Mouse (Mus musculus) heart, postnatal 0 days (tissue): Measurements from ENCODE around the gene Asic2. TPM values are rescaled to one million over a fixed set of nuclear protein-coding genes. Genes with fewer than 3 reads are reported as not detected.

Source experiments
- ATAC-seq: fragments of 200-750 bp; cut with Nextera tagmentation; 2 replicates; pipeline ENCODE4 v1.8.0; 2017; ENCODE audit warnings: low read depth, moderate number of reproducible peaks, moderate library complexity; ENCODE audit not compliant: insufficient read depth
- DNase-seq: peaks from one replicate; pipeline ENCODE4 v3.0.0-alpha.2; 2016; ENCODE audit warnings: low spot score
- H3K27ac ChIP-seq: fragments of 300-500 bp; sonication (generic); 2 replicates; pipeline ENCODE4 v1.5.1; 2014; ENCODE audit warnings: low read depth, mild to moderate bottlenecking
- H3K27me3 ChIP-seq: fragments of 300-500 bp; sonication (generic); 2 replicates; pipeline ENCODE4 v1.6.1; 2014; ENCODE audit warnings: low read length, mixed read lengths; ENCODE audit not compliant: control insufficient read depth, insufficient read depth
- H3K36me3 ChIP-seq: fragments of 300-500 bp; sonication (generic); replicated peaks from 2 replicates; pipeline ENCODE4 v1.6.1; 2014; ENCODE audit warnings: low read length, mixed read lengths; ENCODE audit not compliant: control insufficient read depth, insufficient read depth
- H3K4me1 ChIP-seq: fragments of 300-500 bp; sonication (generic); 2 replicates; pipeline ENCODE4 v1.6.1; 2014; ENCODE audit warnings: antibody characterized with exemption; ENCODE audit not compliant: control insufficient read depth, insufficient read depth
- H3K4me2 ChIP-seq: fragments of 300-500 bp; sonication (generic); 2 replicates; pipeline ENCODE4 v1.6.1; 2014; ENCODE audit warnings: low read depth, mild to moderate bottlenecking, low read length, moderate library complexity
- H3K4me3 ChIP-seq: fragments of 300-500 bp; sonication (generic); 2 replicates; pipeline ENCODE4 v1.5.1; 2014; ENCODE audit warnings: low read depth, low read length
- H3K9ac ChIP-seq: fragments of 300-500 bp; sonication (generic); replicated peaks from 2 replicates; pipeline ENCODE4 v1.6.1; 2014; ENCODE audit warnings: low read depth, low read length, mixed read lengths
- H3K9me3 ChIP-seq: fragments of 300-500 bp; sonication (generic); replicated peaks from 2 replicates; pipeline ENCODE4 v1.6.1; 2016; ENCODE audit warnings: low read length; ENCODE audit not compliant: control insufficient read depth
- CTCF ChIP-seq: IDR thresholded peaks from 2 replicates; pipeline ENCODE4 v1.5.1; 2016; ENCODE audit warnings: antibody characterized with exemption, control low read depth, low read depth
- EP300 ChIP-seq: IDR thresholded peaks from 2 replicates; pipeline ENCODE4 v1.6.1; 2016; ENCODE audit warnings: antibody characterized with exemption, low read depth
- WGBS: fragments of 180-500 bp; shearing (Covaris S2); extraction: QIAGEN DNeasy Blood & Tissue Kit; methylation state at CpG from one replicate; pipeline ENCODE4 v1.1.7; 2014; 5-methylcytosine and 5-hydroxymethylcytosine counted together
- polyA plus RNA-seq: library from polyadenylated mRNA; unstranded; fragments of >200 nt; fragmentation: Nextera tagmentation; extraction: Ambion mirVana; gene quantifications from 2 replicates; pipeline ENCODE4 v1.2.1, GENCODE M21; 2015
- total RNA-seq: library from RNA; depleted of rRNA; stranded (reverse); fragments of >200 nt; gene quantifications from 2 replicates; pipeline ENCODE4 v1.2.3, GENCODE M21; 2014; ENCODE audit warnings: low replicate concordance

The Asic2 gene
- total and polyA plus RNA-seq, 2 experiments from 2014 or later: not detected

DNA sequence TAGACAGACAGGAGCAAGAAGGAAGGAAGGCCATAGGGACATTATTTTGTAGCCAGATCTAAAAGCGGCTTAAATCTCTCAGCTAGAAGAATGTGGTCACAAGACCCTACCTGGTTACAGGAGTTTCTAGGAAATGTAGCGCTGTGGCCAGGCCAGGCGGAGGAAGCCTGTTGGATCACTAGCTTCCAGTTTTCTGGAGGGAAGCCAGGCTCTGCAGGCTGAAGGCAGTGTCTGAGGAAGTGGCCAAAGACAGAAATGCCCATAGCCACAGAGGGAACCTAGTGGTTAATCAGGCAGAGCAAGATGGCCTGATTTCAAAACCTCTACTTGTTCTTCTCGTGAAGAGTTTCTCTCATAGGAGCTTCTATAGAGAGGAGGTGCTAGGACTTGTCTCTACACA lies 513.3 kb downstream of the Asic2 start:
- Histone ChIP-seq H3K9me3 (no peaks in the 10 kb centered on the region), H3K4me2 (no peak overlapping the region), H3K27me3 (no peaks in the 10 kb centered on the region), H3K4me1 (peaks cover under 1% of the 10 kb centered on the region; the same call in 1 of the 2 replicates), H3K36me3 (no peaks in the 10 kb centered on the region), H3K9ac (no peak overlapping the region), H3K27ac (no peak overlapping the region), H3K4me3 (no peak overlapping the region)
- DNase-seq (no peak), ATAC-seq (no peak)
- 77% methylated on average over 4 of the region's 4 CpGs for WGBS
- TF ChIP-seq CTCF (no peak), EP300 (no peak)

DNA sequence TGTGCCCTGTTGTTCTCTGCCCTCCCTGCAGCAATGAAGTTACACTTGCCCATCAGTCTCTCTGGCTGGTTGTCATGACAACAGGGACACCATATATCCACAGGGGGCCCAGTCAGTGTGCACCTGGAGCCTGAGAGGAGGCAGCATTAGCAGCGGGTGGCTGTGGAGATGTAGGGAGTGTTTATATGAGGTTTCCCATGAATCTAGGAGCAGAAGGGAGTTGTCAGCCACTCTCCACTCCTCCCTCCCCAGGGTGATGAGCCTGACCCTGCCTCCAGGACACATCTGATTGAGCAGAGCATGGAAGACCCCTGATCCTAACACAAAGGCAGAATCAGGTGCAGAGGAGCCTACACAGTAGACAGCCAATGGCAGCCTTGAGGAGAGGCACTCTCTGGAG lies 514.1 kb downstream of the Asic2 start:
- Histone ChIP-seq H3K9ac (no peak overlapping the region), H3K27me3 (no peaks in the 10 kb centered on the region), H3K27ac (no peak overlapping the region), H3K4me1 (peaks cover 9% of the 10 kb centered on the region), H3K4me3 (no peak overlapping the region), H3K9me3 (no peaks in the 10 kb centered on the region), H3K4me2 (no peak overlapping the region), H3K36me3 (no peaks in the 10 kb centered on the region)
- 44% methylated on average over 1 of the region's 1 CpGs for WGBS
- TF ChIP-seq CTCF (no peak), EP300 (no peak)
- DNase-seq (no peak), ATAC-seq (no peak)

DNA sequence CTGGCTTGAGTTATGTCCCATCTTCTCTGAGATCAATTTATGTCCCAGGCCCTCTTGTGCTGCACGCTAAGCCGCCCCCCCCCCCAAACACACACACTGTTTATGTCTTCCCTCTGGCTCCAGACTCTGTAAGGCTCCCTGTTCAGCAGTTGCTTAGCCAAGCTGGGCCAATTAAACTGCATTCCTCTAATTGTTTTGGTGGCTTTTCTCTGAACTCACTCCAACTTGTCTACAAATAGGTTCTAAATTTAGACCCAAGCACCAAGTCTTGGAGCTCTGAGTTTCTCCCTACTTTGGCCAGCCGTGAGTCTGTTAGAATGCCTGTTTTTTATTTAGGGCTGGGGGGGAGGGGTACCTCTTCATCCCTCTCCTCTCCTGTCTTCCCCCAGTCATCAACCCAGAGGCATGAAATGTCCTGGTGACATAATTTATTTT lies 519.0 kb downstream of the Asic2 start:
- no peak for TF ChIP-seq EP300
- TF ChIP-seq CTCF: no peak
- Histone ChIP-seq H3K27me3 (no peaks in the 10 kb centered on the region), H3K9me3 (no peaks in the 10 kb centered on the region), H3K4me1 (peaks cover 11% of the 10 kb centered on the region), H3K9ac (no peak overlapping the region), H3K27ac (no peak overlapping the region; the same call in 1 of the 2 replicates), H3K4me2 (no peak overlapping the region), H3K36me3 (no peaks in the 10 kb centered on the region), H3K4me3 (no peak overlapping the region)
- DNase-seq (peak; percentile 5), ATAC-seq (no peak)
- 25% methylated on average over 3 of the region's 3 CpGs for WGBS

DNA sequence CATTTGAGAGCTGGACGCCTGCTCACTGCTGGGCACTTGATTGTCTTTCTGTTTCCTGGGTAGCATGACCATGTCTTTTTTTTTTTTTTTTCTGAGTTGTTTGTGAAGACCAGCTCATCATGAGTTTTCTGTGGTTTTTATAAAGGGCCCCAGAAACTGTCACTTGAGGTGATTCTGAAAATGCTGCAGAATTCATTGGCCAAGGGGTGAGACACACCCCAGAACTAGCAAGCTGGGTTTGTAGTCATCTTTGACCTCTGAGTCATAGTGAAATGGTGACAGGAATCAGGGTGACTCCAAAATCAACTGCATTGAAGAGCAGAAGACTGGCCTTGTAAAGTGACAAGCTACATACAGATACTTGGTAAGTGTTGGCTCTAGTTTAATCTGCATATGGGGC lies 521.9 kb downstream of the Asic2 start:
- H3K4me1 ChIP-seq: peaks cover 11% of the 10 kb centered on the region
- DNase-seq: no peak
- H3K4me2 ChIP-seq: no peak overlapping the region
- no peak for ATAC-seq
- H3K9ac ChIP-seq: no peak overlapping the region
- no peaks in the 10 kb centered on the region for H3K36me3 ChIP-seq
- no peak for TF ChIP-seq CTCF
- no peaks in the 10 kb centered on the region for H3K27me3 ChIP-seq
- H3K9me3 ChIP-seq: no peaks in the 10 kb centered on the region
- H3K27ac ChIP-seq: no peak overlapping the region
- no peak overlapping the region for H3K4me3 ChIP-seq
- 86% methylated on average over 1 of the region's 1 CpGs for WGBS

DNA sequence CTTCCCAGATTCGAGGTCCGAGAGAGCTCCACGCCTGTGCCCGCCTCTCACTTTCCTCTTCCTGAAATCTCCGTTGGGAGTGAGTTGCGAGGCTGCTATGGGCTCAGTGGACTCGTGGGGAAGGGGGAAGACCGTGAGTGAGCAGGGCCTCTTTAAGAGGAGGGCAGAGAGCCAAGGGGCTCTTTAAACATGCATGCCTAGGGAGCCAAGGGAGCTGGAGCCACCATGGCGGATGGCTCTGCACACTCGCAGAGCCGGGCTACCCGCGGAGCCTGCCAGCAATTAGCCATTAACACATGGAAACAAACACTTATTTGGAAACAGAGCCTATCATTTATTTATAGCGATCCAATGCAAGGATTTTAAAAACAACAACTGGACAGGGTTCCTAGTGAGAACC lies 541.4 kb downstream of the Asic2 start:
- H3K9ac ChIP-seq: no peak overlapping the region
- no peaks in the 10 kb centered on the region for H3K27me3 ChIP-seq
- no peak overlapping the region for H3K4me2 ChIP-seq
- no peak overlapping the region for H3K27ac ChIP-seq
- WGBS: 55% methylated on average over 14 of the region's 14 CpGs
- no peaks in the 10 kb centered on the region for H3K36me3 ChIP-seq
- no peaks in the 10 kb centered on the region for H3K9me3 ChIP-seq
- DNase-seq: no peak
- no peaks in the 10 kb centered on the region for H3K4me1 ChIP-seq
- no peak overlapping the region for H3K4me3 ChIP-seq
- no peak for ATAC-seq
- TF ChIP-seq EP300 (no peak), CTCF (no peak)

DNA sequence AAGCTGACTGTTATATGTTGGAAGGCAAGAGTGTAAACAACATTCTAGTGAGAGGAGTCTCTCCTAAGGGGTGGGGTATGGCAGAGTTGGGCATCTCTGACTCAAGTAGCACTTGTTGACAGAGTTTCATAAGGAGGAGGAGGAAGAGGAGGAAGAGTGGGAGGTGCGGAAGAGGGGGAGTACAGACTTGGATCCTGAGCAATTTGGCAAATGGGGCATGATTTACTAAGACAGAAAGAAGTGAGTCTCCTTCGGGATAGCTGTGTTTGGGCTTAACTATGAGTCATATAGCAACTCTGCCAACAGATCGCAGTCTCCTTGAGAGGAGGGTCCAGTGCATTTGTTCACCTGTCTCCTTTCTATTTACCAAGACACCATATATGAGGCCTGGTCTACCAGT lies 549.1 kb downstream of the Asic2 start:
- H3K4me2 ChIP-seq: no peak overlapping the region
- TF ChIP-seq CTCF (no peak), EP300 (no peak)
- 71% methylated on average over 3 of the region's 3 CpGs for WGBS
- H3K27me3 ChIP-seq: no peaks in the 10 kb centered on the region
- no peaks in the 10 kb centered on the region for H3K9me3 ChIP-seq
- H3K27ac ChIP-seq: no peak overlapping the region
- H3K36me3 ChIP-seq: no peaks in the 10 kb centered on the region
- ATAC-seq (no peak), DNase-seq (no peak)
- no peak overlapping the region for H3K4me3 ChIP-seq
- H3K4me1 ChIP-seq: no peaks in the 10 kb centered on the region
- H3K9ac ChIP-seq: no peak overlapping the region
